Mouse (Mus musculus) layer of hippocampus, adult 2 months (tissue): ENCODE results near the gene Spire2. TPM values are rescaled to one million over a fixed set of nuclear protein-coding genes. Genes with fewer than 3 reads are reported as not detected.
"Not testable (repeated sequence)": the region's sequence is repeated elsewhere in the genome, so short reads cannot be mapped to it uniquely, and the experiment has no call there.

ENCODE experiments used
- DNase-seq, 2 experiments: peaks; one replicate each; pipeline ENCODE4 v3.0.0; 2022; ENCODE audit warnings: low spot score in 2 of 2
- H3K27ac ChIP-seq: fragments of 200-600 bp; 2 replicates; pipeline ENCODE4 v1.8.1; 2022
- H3K4me3 ChIP-seq: fragments of 200-600 bp; 2 replicates; pipeline ENCODE4 v1.8.1; 2022; ENCODE audit warnings: mild to moderate bottlenecking
- CTCF ChIP-seq: fragments of 200-600 bp; conservative IDR thresholded peaks from 2 replicates; pipeline ENCODE4 v1.8.1; 2022; ENCODE audit warnings: antibody characterized with exemption, mild to moderate bottlenecking, moderate library complexity
- long read RNA-seq, 2 experiments: library from polyadenylated mRNA; stranded (forward); transcript quantifications; one replicate each; pipeline ENCODE4 v2.0.0; 2021; ENCODE audit warnings: borderline mapping rate in 2 of 2
- total RNA-seq, 2 experiments: library from RNA; stranded (reverse); gene quantifications; 2 replicates each; pipeline ENCODE4 v1.2.3; 2021

Gene Spire2
- 10 to 100 TPM; 15.8 to 17.4 TPM for total RNA-seq
- long read RNA-seq, experiment 1, transcript Spire2-201 (15 exons, 2,330 nt) = major isoform, 19 of 21 reads
- long read RNA-seq, experiment 1, partial matches to known transcripts = 1 of 21 reads
- long read RNA-seq, experiment 1, other reads (novel, unspliced or antisense) = 1 of 21 reads
- long read RNA-seq, experiment 2, transcript Spire2-201 (15 exons, 2,330 nt) = major isoform, 21 of 24 reads
- long read RNA-seq, experiment 2, partial matches to known transcripts = 0 of 24 reads
- long read RNA-seq, experiment 2, other reads (novel, unspliced or antisense) = 3 of 24 reads

- H3K4me3 ChIP-seq = peak within 1 kb of the TSS; percentile 74
- DNase-seq = peak; percentile 60 to 67
- peak within 1 kb of the TSS; percentile 87 for H3K27ac ChIP-seq
- TF ChIP-seq CTCF = no peak
Measured at GRCm38 (mm10) chr8:123332262-123333090, at the start of gene Spire2. Gene Spire2 (plus strand): TSS chr8:123332713.

GRCm38 (mm10) chr8:123282994-123283393, 49.5 kb upstream of the Spire2 start:
- not testable (repeated sequence) for DNase-seq, H3K27ac ChIP-seq, H3K4me3 ChIP-seq

- no peak for DNase-seq
- no peak for TF ChIP-seq CTCF
- no peak overlapping the region for H3K27ac ChIP-seq
- H3K4me3 ChIP-seq = no peak overlapping the region
Measured at GRCm38 (mm10) chr8:123283991-123284390, 48.5 kb upstream of the Spire2 start.

GRCm38 (mm10) chr8:123284493-123284892, 48.0 kb upstream of the Spire2 start:
- no peak overlapping the region for H3K27ac ChIP-seq
- no peak for DNase-seq
- TF ChIP-seq CTCF = no peak
- no peak overlapping the region for H3K4me3 ChIP-seq

GRCm38 (mm10) chr8:123287362-123287761, 45.2 kb upstream of the Spire2 start:
- no peak for TF ChIP-seq CTCF
- no peak for DNase-seq
- Histone ChIP-seq H3K27ac (no peak overlapping the region), H3K4me3 (no peak overlapping the region)

GRCm38 (mm10) chr8:123290166-123290565, 42.3 kb upstream of the Spire2 start:
- Histone ChIP-seq H3K27ac (no peak overlapping the region), H3K4me3 (no peak overlapping the region)
- peak in 1 of 2 experiments; percentile 36 for DNase-seq
- TF ChIP-seq CTCF = peak; percentile 67

- DNase-seq = no peak
- no peak overlapping the region for H3K4me3 ChIP-seq
- no peak overlapping the region for H3K27ac ChIP-seq
- TF ChIP-seq CTCF = no peak
Measured at GRCm38 (mm10) chr8:123290679-123291078, 41.8 kb upstream of the Spire2 start.

- DNase-seq = no peak
- Histone ChIP-seq H3K27ac (no peak overlapping the region), H3K4me3 (no peak overlapping the region)
- no peak for TF ChIP-seq CTCF
Measured at GRCm38 (mm10) chr8:123291716-123292115, 40.8 kb upstream of the Spire2 start.

- no peak for DNase-seq
- TF ChIP-seq CTCF = no peak
- Histone ChIP-seq H3K27ac (no peak overlapping the region), H3K4me3 (no peak overlapping the region)
Measured at GRCm38 (mm10) chr8:123292281-123292680, 40.2 kb upstream of the Spire2 start.

- Histone ChIP-seq H3K4me3 (no peak overlapping the region), H3K27ac (no peak overlapping the region)
- DNase-seq = no peak
- no peak for TF ChIP-seq CTCF
Measured at GRCm38 (mm10) chr8:123292785-123293184, 39.7 kb upstream of the Spire2 start.

- DNase-seq = no peak
- Histone ChIP-seq H3K4me3 (no peak overlapping the region), H3K27ac (no peak overlapping the region)
- TF ChIP-seq CTCF = no peak
Measured at GRCm38 (mm10) chr8:123298301-123298700, 34.2 kb upstream of the Spire2 start.

- Histone ChIP-seq H3K27ac (no peak overlapping the region), H3K4me3 (no peak overlapping the region)
- peak; percentile 29 for TF ChIP-seq CTCF
- no peak for DNase-seq
Measured at GRCm38 (mm10) chr8:123308738-123309137, 23.8 kb upstream of the Spire2 start.

GRCm38 (mm10) chr8:123317781-123318466, 14.6 kb upstream of the Spire2 start:
- Histone ChIP-seq H3K4me3 (peak overlapping the region; percentile 52), H3K27ac (no peak overlapping the region)
- DNase-seq = no peak
- TF ChIP-seq CTCF = no peak
